In genomic region chr15:95884658-95885620, GRCm38 (mm10) we compare ENCODE assay signal across 13 mouse cellular contexts.
DNase-seq lines count a peak whose midpoint lies in the region; ATAC-seq and TF ChIP-seq lines count a peak whose summit lies in the region.
"Had no signal": no experiment of that assay in that cellular context is flagged by ENCODE, and none has a peak within 500 bp of the region (broad histone marks: within the 10 kb centered on the region; RNA-seq: fewer than 3 reads in every experiment).

No protein-coding gene starts in this region.

- no peak for TF ChIP-seq EP300 in liver, embryonic 14.5 days (IDR thresholded peaks at IDR 0.05; ENCODE audit: low read depth)

- H3K36me3 ChIP-seq in kidney, embryonic 16.5 days (ENCODE audit: insufficient read depth, low read length), result peaks cover 2% of the 10 kb centered on the region; the same call in 1 of the 2 replicates
- H3K36me3 ChIP-seq in liver, embryonic 14.5 days (replicated peaks; ENCODE audit: control insufficient read depth, insufficient read depth, low read depth), result no peaks in the 10 kb centered on the region
- no peaks in the 10 kb centered on the region for H3K36me3 ChIP-seq in hindbrain, embryonic 11.5 days (ENCODE audit: control insufficient read depth, insufficient read depth, low read length)
- no peaks in the 10 kb centered on the region for H3K36me3 ChIP-seq in hindbrain, embryonic 12.5 days

- H3K4me2 ChIP-seq in kidney, embryonic 16.5 days (replicated peaks; ENCODE audit: low read depth, low read length), result no peak overlapping the region
- H3K4me2 ChIP-seq in liver, embryonic 14.5 days (ENCODE audit: low read depth), result peak overlapping the region; percentile 75
- no peak overlapping the region for H3K4me2 ChIP-seq in hindbrain, embryonic 11.5 days (replicated peaks; ENCODE audit: low read depth, low read length)
- H3K4me2 ChIP-seq in hindbrain, embryonic 12.5 days (replicated peaks), result no peak overlapping the region
- H3K4me2 ChIP-seq: hindbrain, embryonic 14.5 days; limb, embryonic 12.5 days had no signal

- H3K27ac ChIP-seq in kidney, embryonic 16.5 days (ENCODE audit: low read length), result peak overlapping the region; percentile 34; the same call in 1 of the 2 replicates
- peak overlapping the region; percentile 99 for H3K27ac ChIP-seq in liver, embryonic 14.5 days
- H3K27ac ChIP-seq in hindbrain, embryonic 11.5 days (ENCODE audit: low read depth, low read length), result no peak overlapping the region
- no peak overlapping the region for H3K27ac ChIP-seq in hindbrain, embryonic 12.5 days
- H3K27ac ChIP-seq: hindbrain, embryonic 14.5 days; layer of hippocampus, adult 2 months had no signal

- DNase-seq in kidney, postnatal 25 days, result no peak
- peak; percentile 33 for DNase-seq in CD4-positive, CD25-positive, alpha-beta regulatory T cell, adult 2 months (ENCODE audit: low read depth, low spot score)
- DNase-seq in c-Kit-positive CD71-positive TER-119-positive erythroid progenitor cells, embryonic 14.5 days (ENCODE audit: low spot score), result peak; percentile 59
- peak in 2 of 3 experiments; percentile 46 to 49 for DNase-seq in liver, embryonic 14.5 days (ENCODE audit: low read depth in 3 of 3, low spot score in 3 of 3)
- no peak for DNase-seq in hindbrain, embryonic 11.5 days (ENCODE audit: low spot score)
- DNase-seq: right cerebral cortex, postnatal 25 days; thymus, postnatal 14 days had no signal

- H3K4me1 ChIP-seq in kidney, embryonic 16.5 days (ENCODE audit: insufficient read depth, low read length), result peaks cover 28% of the 10 kb centered on the region
- peaks cover 59 to 78% of the 10 kb centered on the region in 2 experiments for H3K4me1 ChIP-seq in liver, embryonic 14.5 days (replicated peaks; ENCODE audit: control insufficient read depth in 2 of 2, insufficient read depth in 2 of 2, low read length in 1 of 2)
- no peaks in the 10 kb centered on the region for H3K4me1 ChIP-seq in hindbrain, embryonic 11.5 days (replicated peaks; ENCODE audit: control insufficient read depth, insufficient read depth, low read length)
- peaks cover 36% of the 10 kb centered on the region for H3K4me1 ChIP-seq in hindbrain, embryonic 12.5 days

- WGBS in kidney, embryonic 16.5 days, result 88% methylated on average over 10 of the region's 10 CpGs
- WGBS in liver, embryonic 14.5 days (ENCODE audit: insufficient replicate concordance), result 63% methylated on average over 10 of the region's 10 CpGs
- WGBS in hindbrain, embryonic 11.5 days, result 87% methylated on average over 10 of the region's 10 CpGs
- 90% methylated on average over 10 of the region's 10 CpGs for WGBS in hindbrain, embryonic 12.5 days

- 0 out of 2 replicates have a peak, but pooled peaks have one; percentile 17 for TF ChIP-seq CTCF in liver, embryonic 14.5 days (IDR thresholded peaks at IDR 0.05; ENCODE audit: low read depth)

- no peaks in the 10 kb centered on the region for H3K27me3 ChIP-seq in kidney, embryonic 16.5 days (ENCODE audit: insufficient read depth, low read length)
- no peaks in the 10 kb centered on the region for H3K27me3 ChIP-seq in liver, embryonic 14.5 days (ENCODE audit: control insufficient read depth, insufficient read depth, low read length)
- H3K27me3 ChIP-seq in hindbrain, embryonic 11.5 days (ENCODE audit: control insufficient read depth, insufficient read depth, low read length), result no peaks in the 10 kb centered on the region
- H3K27me3 ChIP-seq in hindbrain, embryonic 12.5 days, result no peaks in the 10 kb centered on the region
- H3K27me3 ChIP-seq: limb, embryonic 12.5 days had no signal

- no peak for ATAC-seq in kidney, embryonic 16.5 days (ENCODE audit: low FRiP score, low TSS enrichment)
- peak; percentile 42; the same call in 1 of the 2 replicates for ATAC-seq in liver, embryonic 14.5 days (ENCODE audit: insufficient read depth)
- no peak for ATAC-seq in hindbrain, embryonic 11.5 days (ENCODE audit: low FRiP score)
- ATAC-seq in megakaryocyte progenitor cell, adult 5-6 weeks (replicated peaks; ENCODE audit: poor library complexity), result no peak
- no peak for ATAC-seq in hindbrain, embryonic 12.5 days (ENCODE audit: low FRiP score)

- no peak overlapping the region for H3K9ac ChIP-seq in kidney, embryonic 16.5 days (replicated peaks; ENCODE audit: low read length)
- H3K9ac ChIP-seq in liver, embryonic 14.5 days (replicated peaks), result peak overlapping the region; percentile 45
- H3K9ac ChIP-seq in hindbrain, embryonic 11.5 days (ENCODE audit: low read depth, low read length), result no peak overlapping the region
- H3K9ac ChIP-seq in hindbrain, embryonic 12.5 days, result no peak overlapping the region
- H3K9ac ChIP-seq: hindbrain, embryonic 14.5 days; limb, embryonic 12.5 days had no signal

- H3K9me3 ChIP-seq in kidney, embryonic 16.5 days (ENCODE audit: low read length), result 0 out of 2 replicates have a peak, but pooled peaks cover 3% of the 10 kb centered on the region
- H3K9me3 ChIP-seq in liver, embryonic 14.5 days (ENCODE audit: control insufficient read depth, low read length), result no peaks in the 10 kb centered on the region
- H3K9me3 ChIP-seq in hindbrain, embryonic 11.5 days (ENCODE audit: control insufficient read depth, low read length), result no peaks in the 10 kb centered on the region
- no peaks in the 10 kb centered on the region for H3K9me3 ChIP-seq in hindbrain, embryonic 12.5 days (replicated peaks)

- no peak overlapping the region for H3K4me3 ChIP-seq in kidney, embryonic 16.5 days (ENCODE audit: low read length)
- H3K4me3 ChIP-seq in liver, embryonic 14.5 days (ENCODE audit: insufficient read depth in 1 of 2, low read depth in 2 of 2, low read length in 2 of 2), result peak overlapping the region; percentile 14 to 28
- H3K4me3 ChIP-seq in hindbrain, embryonic 11.5 days (ENCODE audit: low read depth, low read length), result no peak overlapping the region
- H3K4me3 ChIP-seq in hindbrain, embryonic 12.5 days, result no peak overlapping the region
- H3K4me3 ChIP-seq: layer of hippocampus, adult 2 months; limb, embryonic 12.5 days had no signal

Comparison
In these comparisons a context has a peak if more than half of its experiments do, and no peak if none do; other contexts are left out.
1. H3K27ac ChIP-seq: peak in kidney, embryonic 16.5 days (single experiment) and liver, embryonic 14.5 days (single experiment); none in hindbrain, embryonic 11.5 days (single experiment) and hindbrain, embryonic 12.5 days (single experiment).
2. H3K4me3 ChIP-seq: peak in liver, embryonic 14.5 days (2 of 2); none in kidney, embryonic 16.5 days (single experiment), hindbrain, embryonic 11.5 days (single experiment) and hindbrain, embryonic 12.5 days (single experiment).
3. DNase-seq: peak in CD4-positive, CD25-positive, alpha-beta regulatory T cell, adult 2 months (single experiment), c-Kit-positive CD71-positive TER-119-positive erythroid progenitor cells, embryonic 14.5 days (single experiment) and liver, embryonic 14.5 days (2 of 3); none in kidney, postnatal 25 days (0 of 2) and hindbrain, embryonic 11.5 days (single experiment).